Mouse (Mus musculus): ENCODE results near the gene Phf6.
"Not testable (repeated sequence)": the region's sequence is repeated elsewhere in the genome, so short reads cannot be mapped to it uniquely, and the experiment has no call there.

The Phf6 gene

DNA sequence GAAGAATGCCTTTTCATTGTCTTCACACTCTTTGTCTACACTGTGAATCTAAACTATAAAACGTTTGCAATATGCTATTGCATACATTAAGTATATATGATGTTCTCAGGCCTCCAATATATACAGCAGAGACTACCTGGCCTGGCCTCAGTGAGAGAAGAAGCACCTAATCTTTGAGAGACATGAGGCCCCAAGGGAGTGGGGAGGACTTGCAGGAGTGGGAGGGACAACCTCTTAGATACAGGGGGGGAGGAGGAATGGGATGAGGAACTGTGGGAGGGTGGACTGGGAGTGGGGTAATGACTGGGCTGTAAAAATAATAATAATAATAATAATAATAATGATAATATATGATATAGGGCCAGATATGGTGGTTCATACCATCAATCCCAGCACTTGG, 66.5 kb downstream of the Phf6 start:
- no peak for DNase-seq (ENCODE audit: low read depth)

DNA sequence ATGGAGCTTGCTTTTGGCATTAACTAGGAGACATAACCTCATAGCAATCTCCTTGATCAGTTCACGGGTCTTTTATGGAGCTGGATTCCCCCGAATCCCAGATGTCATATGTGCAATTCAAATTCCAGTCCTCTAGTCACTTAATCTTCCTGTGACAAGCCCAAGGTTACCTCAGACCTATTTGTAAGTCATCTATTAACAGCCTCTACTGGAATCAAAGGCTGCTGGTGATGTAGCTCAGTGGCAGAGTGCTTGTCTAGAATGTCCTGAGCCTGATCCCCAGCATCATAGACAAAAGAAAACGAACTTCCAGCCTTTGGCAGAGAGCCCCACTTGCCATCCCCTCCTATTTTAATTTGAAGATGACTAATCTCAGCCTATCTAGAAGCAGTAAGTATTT, 69.3 kb downstream of the Phf6 start:
- no peak for DNase-seq (ENCODE audit: low read depth)

DNA sequence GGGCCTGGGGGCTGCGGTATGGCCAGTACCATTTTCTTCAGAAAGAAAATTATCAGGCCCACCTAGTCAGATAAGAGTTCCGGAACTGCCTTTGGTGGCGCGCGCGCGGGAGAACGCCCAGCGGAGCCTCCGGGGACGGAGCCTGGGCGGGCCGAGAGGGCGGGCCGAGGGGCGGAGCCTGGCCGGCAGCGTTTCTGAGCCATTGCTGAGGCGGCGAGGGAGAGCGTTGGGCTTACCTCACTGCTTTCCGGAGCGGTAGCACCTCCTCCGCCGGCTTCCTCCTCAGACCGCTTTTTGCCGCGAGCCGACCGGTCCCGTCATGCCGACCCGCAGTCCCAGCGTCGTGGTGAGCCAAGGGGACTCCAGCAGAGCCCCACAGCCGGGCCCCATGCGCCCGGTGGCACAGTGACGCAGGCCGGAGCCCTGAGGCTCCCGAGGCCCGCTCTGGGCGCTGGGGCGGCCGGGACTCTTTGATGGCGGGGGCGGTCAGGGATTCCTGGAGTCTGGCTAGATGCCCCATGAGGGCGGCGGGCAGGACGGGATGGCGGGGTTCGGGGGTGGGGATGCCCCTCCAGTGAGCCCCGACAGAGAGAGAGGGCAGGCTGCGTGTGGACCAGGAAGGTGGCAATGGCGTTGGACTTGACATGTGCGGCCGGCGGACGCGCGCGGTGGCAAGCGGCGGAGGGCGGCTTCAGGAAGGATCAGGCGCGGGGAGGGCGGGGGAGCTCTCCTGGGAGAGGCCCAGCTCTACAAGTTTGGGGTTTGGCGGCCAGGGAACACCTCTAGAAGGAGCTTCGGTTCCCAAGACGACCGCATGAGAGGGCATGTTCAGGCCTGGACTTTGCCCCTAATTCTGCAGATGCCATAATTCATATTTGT, 76.1 kb downstream of the Phf6 start, which contains the start of gene Hprt:
TSS of gene Hprt (plus strand) at position 233 of the 879 bp plus-strand sequence.
- peak; percentile 37 for DNase-seq (ENCODE audit: low read depth)

DNA sequence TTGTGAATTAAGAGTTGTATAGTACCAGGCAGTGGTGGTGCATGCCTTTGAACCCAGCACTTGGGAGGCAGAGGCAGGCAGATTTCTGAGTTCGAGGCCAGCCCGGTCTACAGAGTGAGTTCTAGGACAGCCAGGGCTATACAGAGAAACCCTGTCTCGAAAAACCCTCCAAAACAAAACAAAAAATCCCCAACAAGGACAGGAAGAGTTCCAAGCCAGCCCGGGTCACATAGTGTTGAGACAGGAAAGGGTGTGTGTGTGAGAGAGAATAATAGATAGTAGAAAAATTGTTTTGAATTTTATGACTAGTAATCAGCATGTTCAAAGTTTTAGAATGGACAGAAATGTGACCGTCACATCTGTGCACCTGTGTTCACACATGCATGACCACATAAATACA, 82.7 kb downstream of the Phf6 start:
- not testable (repeated sequence) for DNase-seq (ENCODE audit: low read depth)

DNA sequence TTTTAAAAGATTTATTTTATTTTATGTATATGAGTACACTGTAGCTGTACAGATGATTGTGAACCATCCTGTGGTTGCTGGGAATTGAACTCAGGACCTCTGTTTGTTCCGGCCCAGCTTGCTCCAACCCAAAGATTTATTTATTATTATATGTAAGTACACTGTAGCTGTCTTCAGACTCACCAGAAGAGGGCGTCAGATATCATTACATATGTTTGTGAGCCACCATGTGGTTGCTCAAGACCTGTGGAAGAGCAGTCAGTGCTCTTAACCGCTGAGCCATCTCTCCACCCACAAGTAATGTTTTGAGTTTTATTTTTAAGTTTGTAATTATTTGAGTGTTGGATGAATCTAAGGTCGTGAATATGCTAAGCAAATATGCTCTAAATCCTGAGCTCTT, 92.8 kb downstream of the Phf6 start:
- not testable (repeated sequence) for DNase-seq (ENCODE audit: low read depth)

DNA sequence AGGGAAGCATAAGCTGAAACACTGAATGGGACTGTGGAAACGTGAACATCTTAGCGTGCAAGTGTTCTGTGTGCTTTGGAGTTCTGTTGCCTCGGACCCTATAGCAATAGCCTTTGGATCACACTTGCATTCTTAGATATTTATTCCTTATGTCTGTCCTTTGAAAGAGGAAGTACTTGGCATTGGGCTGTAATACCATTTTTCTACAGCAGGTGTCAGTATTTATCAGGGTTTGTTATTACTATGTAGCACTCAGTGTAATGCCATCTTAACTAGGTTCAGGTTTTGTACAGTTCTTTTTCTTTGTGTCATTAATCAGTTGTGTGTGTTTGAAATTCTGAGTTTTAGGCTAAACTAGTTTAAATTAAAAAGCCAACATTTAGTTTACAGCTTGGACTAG, 94.0 kb downstream of the Phf6 start:
- peak; percentile 40 for DNase-seq (ENCODE audit: low read depth)
